Mouse (Mus musculus): ENCODE data around the gene Etfdh. TPM values are rescaled to one million over a fixed set of nuclear protein-coding genes. Genes with fewer than 3 reads are reported as not detected.

The Etfdh gene
- polyA plus RNA-seq, 2 experiments from 2014 or later: 31.7 to 39.6 TPM

Other genes starting within 250 kb of the Etfdh start
- gene Fnip2, start 61.7 kb downstream of the Etfdh start, polyA plus RNA-seq (2017; shearing (Covaris generic)): under 1 TPM; 0.34 to 0.46 TPM
- gene Ppid, start 38.2 kb downstream of the Etfdh start, polyA plus RNA-seq (2017; shearing (Covaris generic)): 100 to 1,000 TPM in 1 of 2 experiments, 10 to 100 TPM in 1; 99.8 to 114 TPM
- gene 4930579G24Rik, start 421 bp downstream of the Etfdh start, polyA plus RNA-seq (2017; shearing (Covaris generic)): 10 to 100 TPM; 14.6 to 17.4 TPM
- gene Rxfp1, start 108.4 kb upstream of the Etfdh start, polyA plus RNA-seq (2017; shearing (Covaris generic)): not detected
- not detected for gene Tmem144, start 223.3 kb upstream of the Etfdh start, polyA plus RNA-seq (2017; shearing (Covaris generic))